Mouse (Mus musculus) liver, embryonic 15.5 days (tissue): ENCODE data around the gene Zfp61. TPM values are rescaled to one million over a fixed set of nuclear protein-coding genes. Genes with fewer than 3 reads are reported as not detected.
A peak's percentile ranks its signal among the peaks of the same experiment; 100 is the strongest.
"Not testable (repeated sequence)": the region's sequence is repeated elsewhere in the genome, so short reads cannot be mapped to it uniquely, and the experiment has no call there.

Experiments used
- ATAC-seq: fragments of 200-750 bp; cut with Nextera tagmentation; 2 replicates; pipeline ENCODE4 v1.8.0; 2017; ENCODE audit warnings: moderate number of reproducible peaks, mild to moderate bottlenecking, moderate library complexity; ENCODE audit not compliant: insufficient read depth
- H3K27ac ChIP-seq: fragments of 300-500 bp; sonication (generic); replicated peaks from 2 replicates; pipeline ENCODE4 v1.5.1; 2015; ENCODE audit warnings: mild to moderate bottlenecking, inconsistent platforms
- H3K27me3 ChIP-seq: fragments of 300-500 bp; sonication (generic); 2 replicates; pipeline ENCODE4 v1.6.1; 2015; ENCODE audit warnings: mild to moderate bottlenecking, inconsistent platforms
- H3K36me3 ChIP-seq: fragments of 300-500 bp; sonication (generic); replicated peaks from 2 replicates; pipeline ENCODE4 v1.6.1; 2015; ENCODE audit warnings: moderate library complexity, mild to moderate bottlenecking, inconsistent platforms
- H3K4me1 ChIP-seq: fragments of 300-500 bp; sonication (generic); replicated peaks from 2 replicates; pipeline ENCODE4 v1.6.1; 2015; ENCODE audit warnings: inconsistent platforms
- H3K4me2 ChIP-seq: fragments of 300-500 bp; sonication (generic); 2 replicates; pipeline ENCODE4 v1.6.1; 2015; ENCODE audit warnings: moderate library complexity, mild to moderate bottlenecking, inconsistent platforms
- H3K4me3 ChIP-seq: fragments of 300-500 bp; sonication (generic); replicated peaks from 2 replicates; pipeline ENCODE4 v1.5.1; 2015; ENCODE audit warnings: mild to moderate bottlenecking, inconsistent platforms
- H3K9ac ChIP-seq: fragments of 300-500 bp; sonication (generic); 2 replicates; pipeline ENCODE4 v1.6.1; 2015; ENCODE audit warnings: moderate library complexity, mild to moderate bottlenecking, inconsistent platforms
- H3K9me3 ChIP-seq: fragments of 300-500 bp; sonication (generic); replicated peaks from 2 replicates; pipeline ENCODE4 v1.6.1; 2016; ENCODE audit warnings: inconsistent platforms
- WGBS: fragments of 180-500 bp; shearing (Covaris S2); methylation state at CpG from one replicate; pipeline ENCODE4 v1.1.7; 2015; ENCODE audit warnings: mixed read lengths; ENCODE audit not compliant: insufficient replicate concordance; 5-methylcytosine and 5-hydroxymethylcytosine counted together
- polyA plus RNA-seq: library from polyadenylated mRNA; unstranded; fragments of >200 nt; fragmentation: Nextera tagmentation; extraction: Ambion mirVana; gene quantifications from 2 replicates; pipeline ENCODE4 v1.2.1, GENCODE M21; 2015

Zfp61 gene
- polyA plus RNA-seq, 1 experiment from 2014 or later = 2.6 TPM

DNA sequence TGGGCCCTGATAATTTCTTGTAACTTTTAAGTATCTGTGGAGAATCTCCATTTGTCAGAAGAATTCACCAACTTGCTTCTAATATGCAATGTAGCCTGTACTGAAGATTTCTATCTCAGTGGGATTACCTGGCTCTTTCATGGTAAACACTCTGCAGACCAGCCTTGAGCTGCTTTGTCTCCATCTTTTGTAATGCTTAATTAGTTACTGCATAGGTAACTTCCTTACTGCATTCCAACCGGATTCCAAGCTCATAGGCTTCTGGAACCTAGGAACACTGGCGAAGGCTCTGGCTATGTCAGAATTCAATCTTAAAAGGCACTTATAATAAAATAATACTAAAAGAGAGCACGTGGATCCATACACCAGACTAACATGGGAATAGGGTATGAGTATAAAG is 22.3 kb downstream of the Zfp61 start:
- H3K4me3 ChIP-seq, H3K4me2 ChIP-seq, H3K9me3 ChIP-seq, H3K36me3 ChIP-seq, H3K4me1 ChIP-seq, H3K27me3 ChIP-seq, H3K9ac ChIP-seq, H3K27ac ChIP-seq, ATAC-seq: not testable (repeated sequence)
- 56% methylated on average over 3 of the region's 3 CpGs for WGBS

- no peak overlapping the region for H3K27ac ChIP-seq
- no peak overlapping the region for H3K4me2 ChIP-seq
- no peak for ATAC-seq
- no peak overlapping the region for H3K4me3 ChIP-seq
- peaks cover 8% of the 10 kb centered on the region; the same call in 1 of the 2 replicates for H3K4me1 ChIP-seq
- WGBS = 60% methylated on average over 4 of the region's 4 CpGs
- no peak overlapping the region for H3K9ac ChIP-seq
- H3K9me3 ChIP-seq = no peaks in the 10 kb centered on the region
- no peaks in the 10 kb centered on the region for H3K27me3 ChIP-seq
- 0 out of 2 replicates have a peak, but pooled peaks cover 2% of the 10 kb centered on the region for H3K36me3 ChIP-seq
Measured at GRCm38 (mm10) chr7:24274456-24274855, 26.6 kb downstream of the Zfp61 start.

DNA sequence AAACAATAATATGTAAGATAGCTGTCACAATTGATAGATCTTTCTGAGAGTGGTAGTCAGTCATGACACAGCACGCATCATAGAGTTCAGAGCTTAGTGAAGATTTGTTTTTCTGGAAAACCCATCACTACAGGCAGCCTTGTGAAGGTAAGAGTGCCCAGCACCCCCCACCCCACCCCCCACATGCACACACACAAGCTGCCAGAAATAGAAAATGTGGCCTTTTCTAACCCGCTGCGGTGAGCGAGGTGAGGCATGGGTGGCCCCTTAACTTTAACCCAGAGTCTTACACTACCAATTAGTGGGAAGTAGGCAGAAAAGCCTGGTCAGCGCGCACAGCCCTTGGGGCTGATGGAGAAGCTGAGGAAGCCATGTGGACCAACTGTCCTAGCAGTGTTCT is 29.8 kb downstream of the Zfp61 start:
- no peak for ATAC-seq
- no peak overlapping the region for H3K4me2 ChIP-seq
- H3K9me3 ChIP-seq = no peaks in the 10 kb centered on the region
- 0 out of 2 replicates have a peak, but pooled peaks cover 2% of the 10 kb centered on the region for H3K36me3 ChIP-seq
- H3K27me3 ChIP-seq = no peaks in the 10 kb centered on the region
- no peak overlapping the region for H3K27ac ChIP-seq
- H3K4me1 ChIP-seq = peaks cover 8% of the 10 kb centered on the region; the same call in 1 of the 2 replicates
- no peak overlapping the region for H3K4me3 ChIP-seq
- H3K9ac ChIP-seq = no peak overlapping the region
- 80% methylated on average over 6 of the region's 6 CpGs for WGBS

DNA sequence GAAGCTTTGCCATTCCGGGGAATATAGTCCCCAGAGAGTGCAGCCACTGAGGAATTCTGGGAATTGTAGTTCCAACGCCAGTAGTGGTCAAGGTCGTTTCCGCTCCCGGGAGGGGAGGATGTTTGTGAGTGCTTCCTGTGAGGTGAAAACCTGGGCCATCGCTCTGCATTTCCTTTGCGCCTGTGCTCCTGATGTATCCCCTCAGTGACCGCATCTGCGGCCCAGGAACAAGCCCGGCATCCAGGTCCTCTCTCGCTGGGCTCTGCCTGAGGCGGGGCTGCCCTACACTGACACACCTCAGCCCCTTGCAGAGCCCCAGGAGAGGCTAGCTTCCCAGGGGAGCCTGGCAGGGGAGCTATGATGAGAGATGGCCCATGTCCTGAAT is 30.8 kb downstream of the Zfp61 start, which contains the start of gene Zfp93:
Gene Zfp93 (plus strand): TSS at position 133 of the 385 bp plus-strand sequence.
- H3K9me3 ChIP-seq = no peaks in the 10 kb centered on the region
- 0 out of 2 replicates have a peak, but pooled peaks cover 2% of the 10 kb centered on the region for H3K36me3 ChIP-seq
- H3K4me3 ChIP-seq = peak within 1 kb of the TSS; percentile 60
- peak within 1 kb of the TSS; percentile 78 for H3K4me2 ChIP-seq
- H3K27ac ChIP-seq = no peak within 1 kb of the TSS
- peak; percentile 75 for ATAC-seq
- H3K27me3 ChIP-seq = no peaks in the 10 kb centered on the region
- H3K4me1 ChIP-seq = peaks cover 8% of the 10 kb centered on the region; the same call in 1 of the 2 replicates
- H3K9ac ChIP-seq = peak within 1 kb of the TSS; percentile 54
- under 1% methylated on average over 12 of the region's 12 CpGs for WGBS

GRCm38 (mm10) chr7:24269667-24270287 is 31.3 kb downstream of the Zfp61 start:
- no peaks in the 10 kb centered on the region for H3K9me3 ChIP-seq
- 32% methylated on average over 7 of the region's 7 CpGs for WGBS
- H3K9ac ChIP-seq = peak overlapping the region; percentile 54; the same call in 1 of the 2 replicates
- H3K4me3 ChIP-seq = peak overlapping the region; percentile 60
- ATAC-seq = no peak
- H3K36me3 ChIP-seq = no peaks in the 10 kb centered on the region
- H3K27me3 ChIP-seq = no peaks in the 10 kb centered on the region
- peak overlapping the region; percentile 78 for H3K4me2 ChIP-seq
- H3K4me1 ChIP-seq = peaks cover 8% of the 10 kb centered on the region; the same call in 1 of the 2 replicates
- H3K27ac ChIP-seq = no peak overlapping the region

DNA sequence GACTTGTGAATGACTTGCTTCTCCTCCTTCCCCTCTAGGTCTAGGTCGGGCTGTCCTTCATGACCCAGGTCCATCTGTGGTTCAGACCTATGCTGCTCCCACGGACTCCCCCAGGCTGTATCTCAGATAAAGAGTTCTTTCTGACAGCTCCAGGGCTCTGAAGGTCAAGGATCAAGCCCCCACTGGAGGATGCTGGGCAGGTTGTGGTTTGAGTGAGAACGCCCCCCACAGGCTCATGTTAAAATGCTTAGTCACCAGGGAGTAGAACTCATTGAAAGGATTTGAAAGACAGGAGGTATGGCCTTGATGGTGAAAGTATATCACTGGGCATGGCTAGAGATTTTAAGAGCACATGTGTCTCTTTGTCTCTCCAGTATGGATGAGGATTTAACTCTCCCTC is 31.8 kb downstream of the Zfp61 start:
- Histone ChIP-seq H3K9ac (no peak overlapping the region), H3K4me3 (no peak overlapping the region), H3K9me3 (no peaks in the 10 kb centered on the region), H3K27me3 (no peaks in the 10 kb centered on the region), H3K36me3 (no peaks in the 10 kb centered on the region), H3K27ac (no peak overlapping the region), H3K4me1 (peaks cover 8% of the 10 kb centered on the region; the same call in 1 of the 2 replicates), H3K4me2 (no peak overlapping the region)
- WGBS = 47% methylated on average over 3 of the region's 3 CpGs
- no peak for ATAC-seq

GRCm38 (mm10) chr7:24268176-24269155 is 32.6 kb downstream of the Zfp61 start:
- Histone ChIP-seq H3K27me3 (no peaks in the 10 kb centered on the region), H3K4me2 (no peak overlapping the region), H3K9ac (no peak overlapping the region), H3K4me1 (peaks cover 8% of the 10 kb centered on the region; the same call in 1 of the 2 replicates), H3K9me3 (no peaks in the 10 kb centered on the region), H3K36me3 (no peaks in the 10 kb centered on the region), H3K4me3 (no peak overlapping the region), H3K27ac (no peak overlapping the region)
- no peak for ATAC-seq
- WGBS = 66% methylated on average over 24 of the region's 24 CpGs

- H3K9ac ChIP-seq = no peak overlapping the region
- peaks cover 3% of the 10 kb centered on the region; the same call in 1 of the 2 replicates for H3K4me1 ChIP-seq
- no peak overlapping the region for H3K4me2 ChIP-seq
- H3K36me3 ChIP-seq = no peaks in the 10 kb centered on the region
- no peak overlapping the region for H3K4me3 ChIP-seq
- H3K9me3 ChIP-seq = no peaks in the 10 kb centered on the region
- H3K27ac ChIP-seq = no peak overlapping the region
- WGBS = 67% methylated on average over 4 of the region's 4 CpGs
- ATAC-seq = no peak
- no peaks in the 10 kb centered on the region for H3K27me3 ChIP-seq
Measured at GRCm38 (mm10) chr7:24260000-24260312, 41.1 kb downstream of the Zfp61 start.

- Histone ChIP-seq H3K27ac (no peak overlapping the region), H3K9me3 (no peaks in the 10 kb centered on the region), H3K9ac (no peak overlapping the region), H3K4me2 (no peak overlapping the region), H3K4me3 (no peak overlapping the region), H3K27me3 (no peaks in the 10 kb centered on the region), H3K36me3 (no peaks in the 10 kb centered on the region), H3K4me1 (peaks cover 3% of the 10 kb centered on the region; the same call in 1 of the 2 replicates)
- no peak for ATAC-seq
- 73% methylated on average over 13 of the region's 13 CpGs for WGBS
Measured at GRCm38 (mm10) chr7:24259306-24259999, 41.6 kb downstream of the Zfp61 start.

- Histone ChIP-seq H3K4me1 (peaks cover 7% of the 10 kb centered on the region; the same call in 1 of the 2 replicates), H3K36me3 (no peaks in the 10 kb centered on the region), H3K9me3 (no peaks in the 10 kb centered on the region), H3K27me3 (no peaks in the 10 kb centered on the region), H3K4me3 (peak within 1 kb of the TSS; percentile 56), H3K4me2 (peak within 1 kb of the TSS; percentile 63), H3K9ac (peak within 1 kb of the TSS; percentile 35; the same call in 1 of the 2 replicates), H3K27ac (no peak within 1 kb of the TSS)
- WGBS = 17% methylated on average over 21 of the region's 21 CpGs
- ATAC-seq = peak; percentile 67
Measured at GRCm38 (mm10) chr7:24254633-24255474, 46.2 kb downstream of the Zfp61 start, which contains the start of gene Zfp108. Gene Zfp108 (plus strand): TSS chr7:24254794.
